Mouse (Mus musculus) kidney, adult 2 months (tissue): ENCODE measurements around the gene Gpc6. TPM values are rescaled to one million over a fixed set of nuclear protein-coding genes. Genes with fewer than 3 reads are reported as not detected.
A peak's percentile ranks its signal among the peaks of the same experiment; 100 is the strongest.

Experiments
- DNase-seq: peaks from one replicate; pipeline ENCODE4 v3.0.0; 2021
- H3K27ac ChIP-seq: fragments of 200-500 bp; 2 replicates; pipeline ENCODE4 v1.5.1; 2012; ENCODE audit warnings: low read depth, low read length, control low read depth, inconsistent platforms; ENCODE audit not compliant: insufficient read depth
- H3K27me3 ChIP-seq: fragments of 200-500 bp; replicated peaks from 2 replicates; pipeline ENCODE4 v1.6.1; 2012; ENCODE audit warnings: mild to moderate bottlenecking, moderate library complexity, low read length, inconsistent platforms; ENCODE audit not compliant: control insufficient read depth, insufficient read depth
- H3K36me3 ChIP-seq: fragments of 200-500 bp; 2 replicates; pipeline ENCODE4 v1.6.1; 2012; ENCODE audit warnings: mild to moderate bottlenecking, moderate library complexity, low read length, inconsistent platforms; ENCODE audit not compliant: control insufficient read depth, insufficient read depth
- H3K4me1 ChIP-seq: fragments of 200-500 bp; 2 replicates; pipeline ENCODE4 v1.6.1; 2011; ENCODE audit warnings: low read length; ENCODE audit not compliant: control insufficient read depth, insufficient read depth
- H3K4me3 ChIP-seq: fragments of 200-500 bp; 2 replicates; pipeline ENCODE4 v1.5.1; 2011; ENCODE audit warnings: mild to moderate bottlenecking, low read depth, low read length, control low read depth; ENCODE audit not compliant: insufficient read depth
- CTCF ChIP-seq: fragments of 200-500 bp; conservative IDR thresholded peaks from 2 replicates; pipeline ENCODE4 v1.5.1; 2011; ENCODE audit warnings: low read depth, mild to moderate bottlenecking, control low read depth, low read length, moderate library complexity, mixed read lengths; ENCODE audit not compliant: insufficient read depth, insufficient read length
- POLR2A ChIP-seq: fragments of 200-500 bp; IDR thresholded peaks from one replicate; pipeline ENCODE4 v1.6.1; 2011; ENCODE audit warnings: low read depth, low read length, control low read depth
- WGBS: fragments of 180-500 bp; shearing (Covaris S2); methylation state at CpG from one replicate; pipeline ENCODE4 v1.1.7; 2018; 5-methylcytosine and 5-hydroxymethylcytosine counted together
- polyA plus RNA-seq: library from polyadenylated mRNA; depleted of rRNA; stranded (reverse); fragments of >200 nt; gene quantifications from 2 replicates; pipeline ENCODE4 v1.2.3, GENCODE M21; 2012

The Gpc6 gene
- polyA plus RNA-seq, 1 experiment, result 3.4 TPM

DNA sequence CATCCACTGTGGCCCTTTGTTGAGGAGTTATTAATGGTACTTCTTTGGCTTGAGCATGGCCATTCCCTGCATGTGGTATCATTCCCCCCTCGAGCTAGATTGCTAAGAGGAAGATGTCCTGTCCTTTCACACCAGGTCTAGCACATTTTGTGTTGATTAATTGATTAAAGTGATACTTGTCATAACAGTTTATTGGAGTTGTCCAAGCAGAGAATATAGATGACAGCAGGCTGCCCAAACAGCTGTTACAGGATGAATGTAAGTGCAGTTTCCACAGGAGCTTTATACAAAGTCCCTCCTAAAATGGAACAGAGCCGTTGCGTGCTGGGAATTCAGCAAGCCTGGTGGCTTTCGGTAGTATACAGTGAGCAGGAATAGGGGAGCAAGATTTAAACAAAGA lies 574.2 kb downstream of the Gpc6 start:
- DNase-seq, result no peak
- no peaks in the 10 kb centered on the region for H3K27me3 ChIP-seq
- TF ChIP-seq CTCF (no peak), POLR2A (no peak)
- H3K27ac ChIP-seq, result no peak overlapping the region
- H3K36me3 ChIP-seq, result no peaks in the 10 kb centered on the region
- no peak overlapping the region for H3K4me3 ChIP-seq
- no peaks in the 10 kb centered on the region; the same call in 1 of the 2 replicates for H3K4me1 ChIP-seq
- 91% methylated on average over 4 of the region's 4 CpGs for WGBS

DNA sequence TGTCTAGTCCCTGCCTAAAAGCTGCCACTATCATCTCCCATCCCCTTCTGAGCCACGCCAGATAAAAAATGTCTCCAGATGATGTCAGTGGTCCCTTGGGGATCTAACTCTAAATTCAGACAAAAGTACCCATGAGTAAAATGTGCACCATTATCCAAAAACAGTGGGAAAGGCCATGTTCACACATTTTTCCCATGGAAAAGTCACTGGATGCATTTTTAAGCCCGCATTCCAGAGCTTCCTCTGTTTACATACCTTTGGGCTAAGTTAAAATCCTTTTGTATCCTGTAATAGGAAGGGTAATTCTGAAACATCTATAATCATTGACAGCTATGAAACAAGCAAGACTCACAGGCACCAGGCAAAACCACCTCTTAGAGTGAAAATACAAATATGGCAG lies 589.7 kb downstream of the Gpc6 start:
- Histone ChIP-seq H3K4me3 (no peak overlapping the region), H3K27me3 (no peaks in the 10 kb centered on the region), H3K27ac (no peak overlapping the region), H3K36me3 (no peaks in the 10 kb centered on the region), H3K4me1 (no peaks in the 10 kb centered on the region)
- no peak for TF ChIP-seq CTCF
- TF ChIP-seq POLR2A, result no peak
- WGBS, result 70% methylated on average over 2 of the region's 2 CpGs
- no peak for DNase-seq

DNA sequence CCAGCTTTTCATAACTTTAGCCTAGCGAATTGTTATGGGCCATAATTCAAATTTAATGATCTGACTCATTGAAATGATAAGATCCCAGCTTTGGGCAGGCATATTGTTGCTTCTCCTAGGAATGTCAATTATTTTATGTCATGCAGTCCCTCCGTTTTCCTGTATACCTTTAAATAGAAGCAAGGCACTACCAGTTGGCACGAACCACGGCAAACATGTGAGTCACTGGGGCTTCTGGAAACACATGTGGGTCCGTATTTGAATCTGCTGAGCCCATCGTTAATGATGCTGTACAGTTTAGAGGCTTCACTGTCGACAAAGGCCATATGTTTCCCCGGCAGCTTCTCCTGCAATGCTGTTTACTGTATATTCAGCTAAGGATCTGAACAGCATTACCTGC lies 594.5 kb downstream of the Gpc6 start:
- no peaks in the 10 kb centered on the region for H3K27me3 ChIP-seq
- no peak overlapping the region for H3K27ac ChIP-seq
- no peak for TF ChIP-seq CTCF
- TF ChIP-seq POLR2A, result no peak
- H3K4me3 ChIP-seq, result no peak overlapping the region
- peaks cover 4% of the 10 kb centered on the region for H3K4me1 ChIP-seq
- no peaks in the 10 kb centered on the region for H3K36me3 ChIP-seq
- 53% methylated on average over 8 of the region's 8 CpGs for WGBS
- DNase-seq, result no peak

DNA sequence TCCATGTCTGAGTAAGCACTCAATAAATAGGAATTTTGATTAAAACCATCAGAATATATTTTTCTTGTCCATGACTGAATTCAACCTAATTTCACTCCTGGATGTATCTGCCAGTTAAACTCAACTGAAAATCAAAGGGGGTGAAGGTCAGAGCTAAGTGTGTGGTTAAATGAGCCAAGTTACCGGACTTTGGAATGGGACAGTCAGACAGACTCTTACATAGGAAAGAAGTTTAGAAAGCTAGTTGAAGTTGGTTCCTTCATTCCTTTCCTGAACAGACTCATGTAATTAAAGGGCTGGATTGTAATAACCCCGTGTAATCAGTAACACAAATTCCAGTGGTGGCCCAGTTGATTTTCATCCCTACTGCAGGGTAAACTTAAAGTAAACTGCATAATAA lies 595.6 kb downstream of the Gpc6 start:
- TF ChIP-seq POLR2A (no peak), CTCF (no peak)
- 22% methylated on average over 2 of the region's 2 CpGs for WGBS
- no peak overlapping the region for H3K27ac ChIP-seq

DNA sequence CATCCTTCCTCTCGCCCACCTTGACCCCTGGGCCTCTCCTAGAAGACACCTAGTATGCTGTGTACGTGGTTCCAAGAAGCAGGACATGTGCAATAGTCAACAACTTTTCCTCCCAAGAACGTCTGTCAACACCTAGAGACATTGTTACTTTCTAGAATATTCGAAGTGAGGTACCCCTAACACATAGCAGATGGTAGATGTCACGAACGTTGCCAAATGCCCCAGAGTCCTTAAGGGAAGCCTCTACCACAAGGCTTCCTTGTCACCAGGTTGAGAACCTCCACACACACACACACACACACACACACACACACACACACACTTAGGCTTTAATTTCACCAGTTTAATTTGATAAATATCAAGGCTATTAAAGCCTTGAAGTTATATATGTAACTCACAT lies 600.0 kb downstream of the Gpc6 start:
- Histone ChIP-seq H3K27me3 (no peaks in the 10 kb centered on the region), H3K4me3 (no peak overlapping the region), H3K36me3 (no peaks in the 10 kb centered on the region), H3K4me1 (peaks cover 4% of the 10 kb centered on the region), H3K27ac (no peak overlapping the region)
- WGBS, result 79% methylated on average over 6 of the region's 6 CpGs
- no peak for TF ChIP-seq CTCF
- no peak for TF ChIP-seq POLR2A
- DNase-seq, result no peak

More for the DNA sequence above, 595.6 kb downstream of the Gpc6 start:
- DNase-seq, result peak; percentile 88
- no peak overlapping the region for H3K4me3 ChIP-seq
- peaks cover 4% of the 10 kb centered on the region for H3K4me1 ChIP-seq
- no peaks in the 10 kb centered on the region for H3K27me3 ChIP-seq
- no peaks in the 10 kb centered on the region for H3K36me3 ChIP-seq

DNA sequence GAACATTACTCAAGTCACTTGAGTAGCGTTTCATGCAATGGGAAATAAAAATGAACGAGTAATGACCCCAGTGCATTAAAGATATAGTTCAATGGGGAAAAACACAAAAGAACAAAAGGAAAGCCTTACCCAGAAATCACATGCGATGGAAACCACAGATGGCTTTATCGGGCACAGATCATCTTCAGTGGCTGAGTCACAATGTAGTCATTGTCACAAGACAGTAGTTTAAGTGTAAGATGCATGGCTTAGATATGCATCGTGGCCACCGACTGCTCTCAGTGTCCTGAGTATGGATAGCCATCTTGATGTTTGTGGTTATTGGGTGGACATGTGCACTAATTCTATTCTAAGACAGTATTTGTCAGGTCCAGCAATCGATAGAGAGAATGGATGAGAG lies 601.9 kb downstream of the Gpc6 start:
- TF ChIP-seq CTCF, result no peak
- TF ChIP-seq POLR2A, result no peak
- no peaks in the 10 kb centered on the region for H3K36me3 ChIP-seq
- WGBS, result 94% methylated on average over 7 of the region's 7 CpGs
- no peak overlapping the region for H3K27ac ChIP-seq
- H3K27me3 ChIP-seq, result no peaks in the 10 kb centered on the region
- H3K4me3 ChIP-seq, result no peak overlapping the region
- no peaks in the 10 kb centered on the region for H3K4me1 ChIP-seq
- DNase-seq, result no peak

DNA sequence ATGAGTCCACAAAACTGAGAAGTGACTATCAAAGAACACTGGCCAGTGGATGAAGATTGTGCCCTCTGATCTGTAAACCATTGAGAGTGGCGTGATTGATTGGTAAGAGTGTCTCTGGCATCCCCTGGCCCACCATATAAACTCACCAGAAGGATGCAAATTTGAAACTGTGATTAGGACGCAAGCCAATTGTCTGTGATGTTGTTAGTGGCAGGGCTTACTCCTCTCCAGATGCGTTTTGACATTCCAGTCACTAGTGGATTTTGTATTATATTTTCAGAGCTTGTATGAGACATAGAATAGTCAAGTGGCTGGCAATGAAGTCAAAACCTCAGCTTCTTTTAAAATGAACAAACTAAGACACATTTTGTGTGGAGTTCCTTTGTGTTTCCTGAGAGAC lies 604.3 kb downstream of the Gpc6 start:
- TF ChIP-seq CTCF (no peak), POLR2A (no peak)
- no peaks in the 10 kb centered on the region for H3K4me1 ChIP-seq
- H3K4me3 ChIP-seq, result no peak overlapping the region
- 87% methylated on average over 3 of the region's 3 CpGs for WGBS
- no peak for DNase-seq
- no peaks in the 10 kb centered on the region for H3K27me3 ChIP-seq
- no peak overlapping the region for H3K27ac ChIP-seq
- no peaks in the 10 kb centered on the region for H3K36me3 ChIP-seq

DNA sequence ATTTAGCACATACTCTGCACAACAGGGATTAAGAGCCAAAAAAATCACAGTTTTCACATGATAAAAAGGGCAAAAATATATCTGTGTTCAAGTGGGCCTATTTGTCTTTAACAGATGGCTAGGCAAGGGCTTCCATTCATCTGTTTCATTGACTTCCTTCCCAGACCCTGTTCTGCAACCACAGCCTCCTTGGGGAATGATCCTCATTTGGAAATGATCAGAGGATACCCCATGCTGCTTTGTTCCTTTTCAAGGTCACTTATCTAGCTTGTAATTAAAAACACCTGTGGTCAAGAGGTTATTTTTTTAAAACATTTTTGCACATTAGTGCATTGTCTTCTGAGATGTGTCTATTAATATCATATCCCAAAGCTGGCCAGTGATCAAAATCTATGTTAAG lies 627.7 kb downstream of the Gpc6 start:
- DNase-seq, result no peak
- H3K27me3 ChIP-seq, result no peaks in the 10 kb centered on the region
- no peak overlapping the region for H3K4me3 ChIP-seq
- no peak overlapping the region for H3K27ac ChIP-seq
- TF ChIP-seq POLR2A (no peak), CTCF (no peak)
- no peaks in the 10 kb centered on the region for H3K4me1 ChIP-seq
- H3K36me3 ChIP-seq, result no peaks in the 10 kb centered on the region
